ENCODE assay signal across 7 mouse cellular contexts in genomic region chr1:134122195-134122594, GRCm38 (mm10). TPM values are rescaled to one million over a fixed set of nuclear protein-coding genes. Genes with fewer than 3 reads are reported as not detected.
DNase-seq lines count a peak whose midpoint lies in the region; ATAC-seq and TF ChIP-seq lines count a peak whose summit lies in the region.

No protein-coding gene starts in this region.

- H3K9ac ChIP-seq in CH12.LX (ENCODE audit: insufficient read depth, low read depth), result no peak overlapping the region
- H3K9ac ChIP-seq in lung, postnatal 0 days (replicated peaks; ENCODE audit: low read depth), result no peak overlapping the region

- peak; percentile 58 for DNase-seq in kidney, postnatal 10 days
- no peak for DNase-seq in kidney, adult 18-20 months
- DNase-seq in CH12.LX (ENCODE audit: extremely low read depth), result peak; percentile 50
- peak; percentile 14 for DNase-seq in T-cell, adult 2 months (ENCODE audit: low spot score)
- peak; percentile 60 for DNase-seq in lung, postnatal 0 days (ENCODE audit: low spot score)
- no peak for DNase-seq in urinary bladder, postnatal 4 days (ENCODE audit: low spot score in 2 of 2)

- TF ChIP-seq RAD21 in CH12.LX (IDR thresholded peaks at IDR 0.05; ENCODE audit: low read depth, low read length), result peak; percentile 68

- no peak overlapping the region for H3K27ac ChIP-seq in CH12.LX (ENCODE audit: insufficient read depth, low read depth)
- H3K27ac ChIP-seq in lung, postnatal 0 days (ENCODE audit: low read length), result no peak overlapping the region

- H3K4me1 ChIP-seq in CH12.LX (ENCODE audit: control insufficient read depth in 1 of 2, insufficient read depth in 2 of 2), result peaks cover 0 to 6% of the 10 kb centered on the region in 2 experiments; a peak in 1 of 4 replicates
- no peaks in the 10 kb centered on the region for H3K4me1 ChIP-seq in lung, postnatal 0 days (ENCODE audit: insufficient read depth, low read depth, low read length)

- H3K79me2 ChIP-seq in CH12.LX (replicated peaks; ENCODE audit: control insufficient read depth, extremely low read depth, insufficient read depth, poor library complexity, severe bottlenecking), result no peaks in the 10 kb centered on the region

- no peak for TF ChIP-seq EP300 in CH12.LX (IDR thresholded peaks at IDR 0.05; ENCODE audit: low read length)
- TF ChIP-seq EP300 in lung, postnatal 0 days (IDR thresholded peaks at IDR 0.05), result no peak

- no peak for ATAC-seq in lung, postnatal 0 days
- ATAC-seq in megakaryocyte-erythroid progenitor cell, adult 5-6 weeks (replicated peaks; ENCODE audit: low FRiP score, low TSS enrichment, poor library complexity, severe bottlenecking), result no peak

- H3K4me2 ChIP-seq in CH12.LX (ENCODE audit: insufficient read depth, low read depth, poor library complexity, severe bottlenecking), result no peak overlapping the region
- no peak overlapping the region for H3K4me2 ChIP-seq in lung, postnatal 0 days (replicated peaks; ENCODE audit: low read depth, low read length)

- H3K9me3 ChIP-seq in CH12.LX (replicated peaks; ENCODE audit: low read length), result peaks cover 9% of the 10 kb centered on the region
- H3K9me3 ChIP-seq in lung, postnatal 0 days (ENCODE audit: low read length), result no peaks in the 10 kb centered on the region

- TF ChIP-seq POLR2A in CH12.LX (IDR thresholded peaks at IDR 0.05; ENCODE audit: low read depth, low read length), result no peak

- 50% methylated on average over 9 of the region's 9 CpGs for WGBS in lung, postnatal 0 days

- peak; percentile 40 to 73; a peak in 3 of 4 replicates for TF ChIP-seq CTCF in CH12.LX (conservative IDR thresholded peaks at IDR 0.05 in 1 of 2, IDR thresholded peaks at IDR 0.05 in 1 of 2; ENCODE audit: low read depth in 2 of 2, low read length in 2 of 2)
- TF ChIP-seq CTCF in lung, postnatal 0 days (IDR thresholded peaks at IDR 0.05), result peak; percentile 75

- peaks cover 22% of the 10 kb centered on the region for H3K27me3 ChIP-seq in CH12.LX (replicated peaks)
- no peaks in the 10 kb centered on the region for H3K27me3 ChIP-seq in lung, postnatal 0 days (replicated peaks; ENCODE audit: insufficient read depth, low read length)

- dilution Hi-C loops in CH12.LX (cut with MboI; ENCODE audit: extremely low pct_ligation_motif_present, extremely low pct_unique_long_range_greater_than_20kb, low sequenced_read_pairs), result no loop called here

- H3K36me3 ChIP-seq in CH12.LX (replicated peaks in 1 of 2; ENCODE audit: control insufficient read depth in 1 of 2, insufficient read depth in 1 of 2, low read length in 1 of 2), result no peaks in the 10 kb centered on the region
- no peaks in the 10 kb centered on the region for H3K36me3 ChIP-seq in lung, postnatal 0 days (ENCODE audit: insufficient read depth, low read length)

- no peak overlapping the region for H3K4me3 ChIP-seq in CH12.LX (replicated peaks in 1 of 3; ENCODE audit: low read depth in 2 of 3, low read length in 2 of 3, poor library complexity in 1 of 3)
- no peak overlapping the region for H3K4me3 ChIP-seq in lung, postnatal 0 days (ENCODE audit: low read depth, low read length)

- in situ Hi-C loops in CH12.LX (cut with MboI; ENCODE audit: low pct_ligation_motif_present, low pct_unique_long_range_greater_than_20kb, low sequenced_read_pairs), result no loop called here

TF ChIP-seq in CH12.LX, 34 proteins besides CTCF, POLR2A, EP300 and RAD21:
- 0 out of 2 replicates have a peak, but pooled peaks have one; percentile 26 for TF ChIP-seq ZC3H11A (IDR thresholded peaks at IDR 0.05; ENCODE audit: low read depth, low read length)
- peak; percentile 61 for TF ChIP-seq SMC3 (IDR thresholded peaks at IDR 0.05; ENCODE audit: low read depth, low read length)
- TF ChIP-seq NELFE (IDR thresholded peaks at IDR 0.05; ENCODE audit: low read depth, low read length), result no peak

RNA-seq across cellular contexts. Expression of gene Chit1, which starts 11.2 kb away (rescaled TPM):
- total RNA-seq in CH12.LX (2012; rRNA removed) (0.25 and 0.71 TPM in 2 replicates), CH12.LX (2014; rRNA removed) (0.28 and 0.47 TPM in 2 replicates)
- polyA plus RNA-seq in CH12.LX (2012; ENCODE audit: insufficient read length, low read depth), result 0.18 and 0.36 TPM in 2 replicates
- polyA plus RNA-seq in lung, postnatal 0 days (2015; fragmentation: Nextera tagmentation; extraction: Ambion mirVana), result 0.29 TPM in 1 of 2 replicates, not detected in the other
- not detected in 2 replicates for total RNA-seq in megakaryocyte-erythroid progenitor cell, adult 5-6 weeks (2014; fragmentation: Nextera tagmentation)
- not detected in 2 replicates for total RNA-seq in megakaryocyte-erythroid progenitor cell, adult 5-6 weeks (2017)

RNA-seq across cellular contexts. Expression of gene Btg2, which starts 43.3 kb away (rescaled TPM):
- total RNA-seq in CH12.LX (2012; rRNA removed) (11.6 and 14.4 TPM in 2 replicates), CH12.LX (2014; rRNA removed) (14.8 and 19.7 TPM in 2 replicates)
- 6.9 and 7.2 TPM in 2 replicates for polyA plus RNA-seq in CH12.LX (2012; ENCODE audit: insufficient read length, low read depth)
- 177 and 184 TPM in 2 replicates for polyA plus RNA-seq in lung, postnatal 0 days (2015; fragmentation: Nextera tagmentation; extraction: Ambion mirVana)
- 2.0 and 3.9 TPM in 2 replicates for total RNA-seq in megakaryocyte-erythroid progenitor cell, adult 5-6 weeks (2014; fragmentation: Nextera tagmentation)
- total RNA-seq in megakaryocyte-erythroid progenitor cell, adult 5-6 weeks (2017), result 58.5 and 61.6 TPM in 2 replicates

RNA-seq across cellular contexts. Expression of gene Chil1, which starts 59.8 kb away (rescaled TPM):
- 1.5 and 1.7 TPM in 2 replicates for total RNA-seq in CH12.LX (2012; rRNA removed)
- total RNA-seq in CH12.LX (2014; rRNA removed), result 6.1 and 6.3 TPM in 2 replicates
- 6.7 and 10.2 TPM in 2 replicates for polyA plus RNA-seq in CH12.LX (2012; ENCODE audit: insufficient read length, low read depth)
- 550 and 782 TPM in 2 replicates for polyA plus RNA-seq in lung, postnatal 0 days (2015; fragmentation: Nextera tagmentation; extraction: Ambion mirVana)
- total RNA-seq in megakaryocyte-erythroid progenitor cell, adult 5-6 weeks (2014; fragmentation: Nextera tagmentation), result 0.77 TPM in 1 of 2 replicates, not detected in the other
- total RNA-seq in megakaryocyte-erythroid progenitor cell, adult 5-6 weeks (2017), result 0.84 and 2.4 TPM in 2 replicates

Comparison
In these comparisons a context has a peak if more than half of its experiments do, and no peak if none do; other contexts are left out.
1. DNase-seq: peak in kidney, postnatal 10 days (single experiment), CH12.LX (single experiment), T-cell, adult 2 months (single experiment) and lung, postnatal 0 days (single experiment); none in kidney, adult 18-20 months (single experiment) and urinary bladder, postnatal 4 days (0 of 2).